23 mouse cellular contexts compared by ENCODE assay signal in the genomic region with DNA sequence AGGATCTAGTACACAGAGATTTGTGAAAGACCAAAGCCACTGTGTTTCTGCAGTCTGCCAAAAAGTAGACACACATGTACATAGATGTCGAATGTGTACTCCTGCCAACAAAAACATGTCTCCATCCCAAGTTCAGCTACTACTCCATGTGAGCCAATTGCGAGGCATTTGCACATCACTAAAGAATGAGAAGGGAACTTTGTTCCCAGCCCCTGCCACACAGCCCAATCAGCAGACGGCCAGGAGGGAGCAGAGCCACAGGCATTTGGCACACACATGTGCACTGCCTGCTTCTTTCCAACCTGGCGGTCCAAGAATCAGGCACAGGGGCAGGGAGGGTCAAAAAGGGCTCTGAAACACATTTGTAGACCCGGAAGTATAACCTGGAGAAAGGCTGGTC.
DNase-seq lines count a peak whose midpoint lies in the region; ATAC-seq and TF ChIP-seq lines count a peak whose summit lies in the region.
"Had no signal": no experiment of that assay in that cellular context is flagged by ENCODE, and none has a peak within 500 bp of the region (broad histone marks: within the 10 kb centered on the region; RNA-seq: fewer than 3 reads in every experiment).

No protein-coding gene starts in this region.

- H3K4me1 ChIP-seq in embryonic facial prominence, embryonic 14.5 days (ENCODE audit: control insufficient read depth, insufficient read depth, low read length): peaks cover 12% of the 10 kb centered on the region
- H3K4me1 ChIP-seq in embryonic facial prominence, embryonic 10.5 days: peaks cover 16% of the 10 kb centered on the region
- peaks cover 26% of the 10 kb centered on the region for H3K4me1 ChIP-seq in limb, embryonic 14.5 days (ENCODE audit: control insufficient read depth, insufficient read depth, low read length)
- H3K4me1 ChIP-seq: liver, embryonic 13.5 days had no signal

- 38% methylated on average over 5 of the region's 5 CpGs for WGBS in embryonic facial prominence, embryonic 14.5 days
- 62% methylated on average over 5 of the region's 5 CpGs for WGBS in embryonic facial prominence, embryonic 10.5 days
- WGBS in limb, embryonic 14.5 days: 48% methylated on average over 5 of the region's 5 CpGs

- TF ChIP-seq POLR2A in limb, embryonic 14.5 days (IDR thresholded peaks at IDR 0.05; ENCODE audit: borderline replicate concordance, extremely low read depth, insufficient read depth, insufficient read length): no peak

- no peaks in the 10 kb centered on the region for H3K9me3 ChIP-seq in embryonic facial prominence, embryonic 14.5 days (ENCODE audit: control insufficient read depth, low read length)
- no peaks in the 10 kb centered on the region for H3K9me3 ChIP-seq in embryonic facial prominence, embryonic 10.5 days
- H3K9me3 ChIP-seq in limb, embryonic 14.5 days (ENCODE audit: control insufficient read depth, low read length): no peaks in the 10 kb centered on the region
- H3K9me3 ChIP-seq: embryonic facial prominence, embryonic 13.5 days; liver, embryonic 13.5 days; lung, embryonic 15.5 days; midbrain, embryonic 10.5 days; neural tube, embryonic 13.5 days had no signal

- no peak overlapping the region for H3K4me2 ChIP-seq in embryonic facial prominence, embryonic 14.5 days (ENCODE audit: low read depth, low read length)
- no peak overlapping the region for H3K4me2 ChIP-seq in limb, embryonic 14.5 days (replicated peaks; ENCODE audit: low read depth, low read length, severe bottlenecking)
- H3K4me2 ChIP-seq: embryonic facial prominence, embryonic 13.5 days; liver, embryonic 13.5 days; lung, embryonic 15.5 days; neural tube, embryonic 13.5 days had no signal

- H3K27me3 ChIP-seq in embryonic facial prominence, embryonic 14.5 days (replicated peaks; ENCODE audit: control insufficient read depth, insufficient read depth, low read length): peaks cover 5% of the 10 kb centered on the region; the same call in 1 of the 2 replicates
- peaks cover 75% of the 10 kb centered on the region for H3K27me3 ChIP-seq in embryonic facial prominence, embryonic 10.5 days (replicated peaks; ENCODE audit: low read depth, poor library complexity, severe bottlenecking)
- H3K27me3 ChIP-seq in limb, embryonic 14.5 days (ENCODE audit: control insufficient read depth, insufficient read depth, low read length): no peaks in the 10 kb centered on the region
- H3K27me3 ChIP-seq: embryonic facial prominence, embryonic 13.5 days; liver, embryonic 13.5 days had no signal

- H3K27ac ChIP-seq in embryonic facial prominence, embryonic 14.5 days (replicated peaks; ENCODE audit: low read depth, low read length): no peak overlapping the region
- no peak overlapping the region for H3K27ac ChIP-seq in embryonic facial prominence, embryonic 10.5 days (replicated peaks)
- H3K27ac ChIP-seq in limb, embryonic 14.5 days (replicated peaks; ENCODE audit: low read depth, low read length): no peak overlapping the region
- H3K27ac ChIP-seq: embryonic facial prominence, embryonic 13.5 days; hindbrain, postnatal 0 days; liver, embryonic 13.5 days; lung, embryonic 15.5 days; midbrain, embryonic 10.5 days; neural tube, embryonic 13.5 days had no signal

- ATAC-seq in embryonic facial prominence, embryonic 14.5 days (ENCODE audit: low read depth): peak; percentile 58; the same call in 1 of the 2 replicates
- no peak for ATAC-seq in limb, embryonic 14.5 days (ENCODE audit: low FRiP score, low read depth)
- ATAC-seq: hindbrain, postnatal 0 days had no signal

- no peak overlapping the region for H3K9ac ChIP-seq in embryonic facial prominence, embryonic 14.5 days (ENCODE audit: low read depth, low read length)
- no peak overlapping the region for H3K9ac ChIP-seq in limb, embryonic 14.5 days (ENCODE audit: low read depth, low read length, severe bottlenecking)
- H3K9ac ChIP-seq: embryonic facial prominence, embryonic 13.5 days; liver, embryonic 13.5 days; lung, embryonic 15.5 days; neural tube, embryonic 13.5 days had no signal

- no peak overlapping the region for H3K4me3 ChIP-seq in embryonic facial prominence, embryonic 14.5 days (ENCODE audit: low read depth, low read length)
- H3K4me3 ChIP-seq in embryonic facial prominence, embryonic 10.5 days: no peak overlapping the region
- no peak overlapping the region for H3K4me3 ChIP-seq in limb, embryonic 14.5 days (replicated peaks; ENCODE audit: low read length)
- H3K4me3 ChIP-seq: embryonic facial prominence, embryonic 13.5 days; liver, embryonic 13.5 days; lung, embryonic 15.5 days; midbrain, embryonic 10.5 days; neural tube, embryonic 13.5 days had no signal

- no peaks in the 10 kb centered on the region for H3K36me3 ChIP-seq in embryonic facial prominence, embryonic 14.5 days (ENCODE audit: control insufficient read depth, insufficient read depth, low read length)
- no peaks in the 10 kb centered on the region for H3K36me3 ChIP-seq in embryonic facial prominence, embryonic 10.5 days (replicated peaks)
- H3K36me3 ChIP-seq in limb, embryonic 14.5 days (ENCODE audit: control insufficient read depth, insufficient read depth, low read length): no peaks in the 10 kb centered on the region
- H3K36me3 ChIP-seq: embryonic facial prominence, embryonic 13.5 days; liver, embryonic 13.5 days; lung, embryonic 15.5 days; midbrain, embryonic 10.5 days; neural tube, embryonic 13.5 days had no signal

- DNase-seq in embryonic facial prominence, embryonic 14.5 days (ENCODE audit: low spot score): peak; percentile 74
- no peak for DNase-seq in embryonic facial prominence, embryonic 10.5 days (ENCODE audit: low spot score)
- DNase-seq in kidney, postnatal 10 days: peak; percentile 15
- no peak for DNase-seq in kidney, postnatal 25 days
- DNase-seq in fibroblast of lung, adult 2 months (ENCODE audit: low read depth): peak; percentile 73
- peak; percentile 66 for DNase-seq in limb, embryonic 14.5 days (ENCODE audit: low spot score)
- DNase-seq in adrenal gland, adult 8-10 months: no peak
- DNase-seq in frontal cortex, postnatal 14 days (ENCODE audit: low spot score in 2 of 2): no peak
- DNase-seq: adrenal gland, postnatal 14 days; B cell, adult 2 months; cerebellum, adult 11-12 months; kidney, adult 11 months; kidney, postnatal 36 days; layer of hippocampus, adult 9-11 months; liver, embryonic 13.5 days; retina, postnatal 1 day; right cerebral cortex, postnatal 4 days; thymus, postnatal 4 days had no signal

Comparison
In these comparisons a context has a peak if more than half of its experiments do, and no peak if none do; other contexts are left out.
1. DNase-seq: peak in embryonic facial prominence, embryonic 14.5 days (single experiment), kidney, postnatal 10 days (single experiment), fibroblast of lung, adult 2 months (single experiment) and limb, embryonic 14.5 days (single experiment); none in embryonic facial prominence, embryonic 10.5 days (single experiment), kidney, postnatal 25 days (0 of 2), adrenal gland, adult 8-10 months (single experiment) and frontal cortex, postnatal 14 days (0 of 2).